Mouse (Mus musculus): ENCODE results near the gene Bola1. TPM values are rescaled to one million over a fixed set of nuclear protein-coding genes. Genes with fewer than 3 reads are reported as not detected.

The Bola1 gene
- total and polyA plus RNA-seq, 2 experiments from 2014 or later: 36.8 to 54.6 TPM

DNA sequence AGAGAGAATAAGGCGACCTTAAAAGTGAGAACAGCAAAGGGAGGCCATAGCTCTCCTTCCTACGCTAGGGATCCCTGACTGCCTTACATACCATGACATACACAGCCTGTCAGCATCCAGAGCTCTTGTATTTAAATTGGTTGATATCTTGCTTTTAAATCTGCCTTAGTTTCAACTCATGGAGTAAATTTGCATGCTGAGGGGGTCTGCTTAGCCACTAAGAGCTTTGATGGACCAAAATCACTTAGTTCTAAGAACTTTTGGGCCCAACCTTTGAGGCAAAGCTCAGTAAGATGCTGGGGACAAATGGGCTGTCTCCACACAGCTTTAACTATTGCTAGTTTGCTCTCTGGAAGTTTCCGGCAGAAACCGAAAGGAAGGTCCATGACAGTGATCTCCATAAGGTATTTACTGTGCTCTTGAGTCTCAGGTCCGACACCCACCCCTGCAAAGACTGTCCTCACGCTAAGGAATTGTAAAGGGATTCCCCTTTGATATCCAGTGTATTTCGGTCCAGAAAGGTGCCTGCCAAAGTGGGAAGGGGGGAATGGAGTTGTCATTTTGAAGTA is 17.9 kb upstream of the Bola1 start:
- Histone ChIP-seq H3K9me3 (ENCODE audit: low read length) (no peaks in the 10 kb centered on the region), H3K27me3 (ENCODE audit: insufficient read depth, low read length) (no peaks in the 10 kb centered on the region), H3K4me2 (ENCODE audit: low read depth, low read length, poor library complexity, severe bottlenecking) (peak overlapping the region; percentile 42; the same call in 1 of the 2 replicates), H3K4me1 (ENCODE audit: insufficient read depth, low read length) (no peaks in the 10 kb centered on the region), H3K4me3 (ENCODE audit: low read depth, low read length) (peak overlapping the region; percentile 23; the same call in 1 of the 2 replicates), H3K9ac (replicated peaks; ENCODE audit: low read length, poor library complexity, severe bottlenecking) (no peak overlapping the region), H3K36me3 (ENCODE audit: insufficient read depth, low read length) (no peaks in the 10 kb centered on the region), H3K27ac (ENCODE audit: low read depth, low read length) (no peak overlapping the region)
- ATAC-seq (ENCODE audit: low FRiP score): no peak
- 25% methylated on average over 7 of the region's 7 CpGs for WGBS
- TF ChIP-seq CTCF (IDR thresholded peaks at IDR 0.05): no peak
- DNase-seq (ENCODE audit: low spot score): no peak

DNA sequence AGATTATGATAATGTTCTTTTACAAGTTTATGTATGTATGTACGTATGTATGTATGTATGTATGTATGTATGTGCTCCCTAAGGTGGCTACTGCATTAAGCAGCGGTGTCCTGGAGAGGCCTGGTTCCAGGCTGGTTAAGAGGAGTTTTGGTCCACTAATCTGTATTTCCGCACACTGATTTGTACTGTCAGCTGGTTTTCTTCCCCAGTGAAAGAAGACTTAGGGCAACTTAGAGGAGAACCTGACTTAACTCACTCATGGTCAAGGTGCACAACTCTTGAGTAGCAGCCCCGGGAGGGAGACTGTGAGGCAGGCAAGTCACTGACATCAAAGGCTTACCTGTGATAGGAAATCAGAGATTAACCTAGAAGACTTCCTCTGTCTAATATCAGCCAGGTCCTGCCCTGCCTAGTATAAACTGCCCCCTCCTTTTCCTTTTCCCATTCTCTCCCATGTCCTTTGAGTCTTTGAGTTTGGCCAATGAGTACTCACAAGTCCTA is 17.4 kb upstream of the Bola1 start:
- H3K4me3 ChIP-seq (ENCODE audit: low read depth, low read length): no peak overlapping the region
- no peak for TF ChIP-seq CTCF (IDR thresholded peaks at IDR 0.05)
- 88% methylated on average over 4 of the region's 4 CpGs for WGBS
- no peaks in the 10 kb centered on the region for H3K4me1 ChIP-seq (ENCODE audit: insufficient read depth, low read length)
- no peak overlapping the region for H3K4me2 ChIP-seq (ENCODE audit: low read depth, low read length, poor library complexity, severe bottlenecking)
- no peak overlapping the region for H3K9ac ChIP-seq (replicated peaks; ENCODE audit: low read length, poor library complexity, severe bottlenecking)
- DNase-seq (ENCODE audit: low spot score) (no peak), ATAC-seq (ENCODE audit: low FRiP score) (no peak)
- no peaks in the 10 kb centered on the region for H3K36me3 ChIP-seq (ENCODE audit: insufficient read depth, low read length)
- no peak overlapping the region for H3K27ac ChIP-seq (ENCODE audit: low read depth, low read length)
- H3K27me3 ChIP-seq (ENCODE audit: insufficient read depth, low read length): no peaks in the 10 kb centered on the region
- no peaks in the 10 kb centered on the region for H3K9me3 ChIP-seq (ENCODE audit: low read length)

DNA sequence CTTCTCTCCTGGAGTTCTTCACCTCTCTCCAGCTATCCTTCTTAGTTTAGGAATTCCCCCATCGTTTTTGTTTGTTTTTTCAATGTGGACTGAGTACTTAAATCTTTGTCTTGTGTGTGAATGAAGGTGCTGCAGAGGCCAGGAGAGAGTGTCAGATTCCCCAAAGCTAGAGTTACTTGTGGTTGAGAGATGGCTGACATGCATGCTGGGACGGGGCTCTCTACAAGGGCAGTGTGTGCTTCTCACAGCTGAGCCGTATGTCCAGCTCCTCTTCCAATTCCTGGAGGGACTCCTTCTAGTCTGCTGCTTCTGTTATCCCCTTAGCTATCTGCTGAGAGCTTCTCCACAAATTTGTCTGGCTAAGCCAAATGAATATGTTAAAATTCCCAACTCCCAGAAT is 16.3 kb upstream of the Bola1 start:
- Histone ChIP-seq H3K4me3 (ENCODE audit: low read depth, low read length) (no peak overlapping the region), H3K4me1 (ENCODE audit: insufficient read depth, low read length) (no peaks in the 10 kb centered on the region), H3K27ac (ENCODE audit: low read depth, low read length) (no peak overlapping the region), H3K36me3 (ENCODE audit: insufficient read depth, low read length) (no peaks in the 10 kb centered on the region), H3K4me2 (ENCODE audit: low read depth, low read length, poor library complexity, severe bottlenecking) (no peak overlapping the region), H3K9ac (replicated peaks; ENCODE audit: low read length, poor library complexity, severe bottlenecking) (no peak overlapping the region), H3K9me3 (ENCODE audit: low read length) (no peaks in the 10 kb centered on the region), H3K27me3 (ENCODE audit: insufficient read depth, low read length) (no peaks in the 10 kb centered on the region)
- WGBS: 62% methylated on average over 3 of the region's 3 CpGs
- ATAC-seq (ENCODE audit: low FRiP score) (no peak), DNase-seq (ENCODE audit: low spot score) (no peak)
- no peak for TF ChIP-seq CTCF (IDR thresholded peaks at IDR 0.05)

DNA sequence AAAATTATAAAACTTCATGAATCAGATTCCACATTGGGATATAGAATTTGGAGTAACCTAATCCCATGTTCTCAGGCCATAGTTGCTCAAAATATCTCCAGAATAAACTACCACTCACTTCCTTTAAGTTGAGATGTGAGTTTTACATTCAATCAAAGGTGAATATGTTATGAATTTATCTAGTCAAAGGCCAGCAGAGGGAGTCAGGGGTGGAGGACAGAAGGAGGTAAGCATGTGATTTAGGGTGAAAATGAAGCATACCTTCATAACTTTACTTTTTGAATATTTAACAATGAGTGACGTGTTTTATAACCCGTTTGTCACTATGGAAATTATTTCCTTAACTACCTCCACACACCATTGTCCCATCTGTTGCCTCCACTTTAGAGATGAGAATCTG is 15.4 kb upstream of the Bola1 start:
- Histone ChIP-seq H3K36me3 (ENCODE audit: insufficient read depth, low read length) (no peaks in the 10 kb centered on the region), H3K4me3 (ENCODE audit: low read depth, low read length) (no peak overlapping the region), H3K9ac (replicated peaks; ENCODE audit: low read length, poor library complexity, severe bottlenecking) (no peak overlapping the region), H3K27ac (ENCODE audit: low read depth, low read length) (no peak overlapping the region), H3K9me3 (ENCODE audit: low read length) (no peaks in the 10 kb centered on the region), H3K4me2 (ENCODE audit: low read depth, low read length, poor library complexity, severe bottlenecking) (no peak overlapping the region), H3K4me1 (ENCODE audit: insufficient read depth, low read length) (no peaks in the 10 kb centered on the region), H3K27me3 (ENCODE audit: insufficient read depth, low read length) (no peaks in the 10 kb centered on the region)
- TF ChIP-seq CTCF (IDR thresholded peaks at IDR 0.05): no peak
- ATAC-seq (ENCODE audit: low FRiP score) (no peak), DNase-seq (ENCODE audit: low spot score) (no peak)
- 94% methylated on average over 2 of the region's 2 CpGs for WGBS

DNA sequence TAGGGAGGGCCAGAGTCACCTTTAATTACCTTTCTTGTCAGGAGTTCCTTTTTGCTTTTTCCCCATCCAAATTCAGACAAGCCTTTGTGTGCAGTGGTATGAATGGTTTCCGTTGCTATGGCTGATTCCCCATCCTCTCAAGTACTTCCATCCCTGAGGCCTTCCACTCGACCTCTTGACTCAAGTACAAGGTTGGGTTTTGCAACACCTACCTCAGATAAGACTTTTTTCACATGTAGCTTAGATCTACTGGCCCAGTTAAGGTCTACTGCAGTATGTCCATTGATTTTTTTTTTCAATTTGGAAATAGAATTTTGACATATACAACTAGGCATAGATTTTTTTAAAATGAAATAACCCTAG is 12.2 kb upstream of the Bola1 start:
- no peak overlapping the region for H3K4me3 ChIP-seq (ENCODE audit: low read depth, low read length)
- H3K9me3 ChIP-seq (ENCODE audit: low read length): no peaks in the 10 kb centered on the region
- no peak overlapping the region for H3K9ac ChIP-seq (replicated peaks; ENCODE audit: low read length, poor library complexity, severe bottlenecking)
- DNase-seq (ENCODE audit: low spot score): no peak
- no peaks in the 10 kb centered on the region for H3K4me1 ChIP-seq (ENCODE audit: insufficient read depth, low read length)
- no peak overlapping the region for H3K4me2 ChIP-seq (ENCODE audit: low read depth, low read length, poor library complexity, severe bottlenecking)
- no peak for ATAC-seq (ENCODE audit: low FRiP score)
- no peaks in the 10 kb centered on the region for H3K27me3 ChIP-seq (ENCODE audit: insufficient read depth, low read length)
- H3K36me3 ChIP-seq (ENCODE audit: insufficient read depth, low read length): no peaks in the 10 kb centered on the region
- 58% methylated on average over 2 of the region's 2 CpGs for WGBS
- H3K27ac ChIP-seq (ENCODE audit: low read depth, low read length): no peak overlapping the region
- TF ChIP-seq CTCF (IDR thresholded peaks at IDR 0.05): no peak

DNA sequence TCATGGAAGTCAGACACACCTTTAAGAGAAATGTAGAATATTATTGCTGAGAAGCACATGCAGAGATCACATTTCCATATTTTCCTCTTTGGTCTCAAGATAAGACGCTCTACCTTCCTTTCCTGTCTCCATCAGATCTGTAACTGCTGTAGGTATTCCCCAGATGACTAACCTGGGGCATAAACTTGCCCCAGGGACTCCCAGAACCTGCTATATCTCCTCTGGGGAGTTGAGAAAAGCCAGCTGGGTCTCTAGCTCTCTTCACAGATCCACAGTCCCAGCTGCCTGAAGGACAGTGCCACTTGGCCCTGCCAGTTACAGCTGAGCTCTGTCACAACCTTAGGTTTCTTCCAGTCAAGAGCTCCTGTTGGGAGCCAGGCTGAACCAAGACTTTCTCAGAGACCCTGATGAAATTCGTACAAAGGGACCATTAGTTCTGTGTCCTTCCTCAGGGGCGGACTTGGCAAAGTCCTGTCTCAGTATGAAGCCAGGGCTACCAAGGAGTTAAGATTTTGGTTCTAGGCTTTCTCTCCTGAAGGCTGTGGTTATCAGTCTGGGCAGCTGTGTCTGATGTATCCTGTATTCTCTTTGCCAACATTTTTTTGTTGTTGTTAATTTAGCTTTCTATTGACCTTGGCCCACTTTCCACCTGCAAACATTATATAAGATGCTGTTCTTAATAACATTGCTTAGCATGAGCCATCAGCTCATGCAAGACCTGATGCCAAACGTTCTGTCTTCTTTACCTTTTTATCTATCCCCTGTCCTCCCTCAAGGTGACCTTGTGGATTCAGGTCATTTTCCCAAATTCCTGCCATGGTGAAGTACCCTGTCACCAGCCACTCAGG is 11.6 kb upstream of the Bola1 start:
- Histone ChIP-seq H3K27ac (ENCODE audit: low read depth, low read length) (no peak overlapping the region), H3K9me3 (ENCODE audit: low read length) (no peaks in the 10 kb centered on the region), H3K27me3 (ENCODE audit: insufficient read depth, low read length) (no peaks in the 10 kb centered on the region), H3K36me3 (ENCODE audit: insufficient read depth, low read length) (no peaks in the 10 kb centered on the region), H3K9ac (replicated peaks; ENCODE audit: low read length, poor library complexity, severe bottlenecking) (no peak overlapping the region), H3K4me3 (ENCODE audit: low read depth, low read length) (no peak overlapping the region), H3K4me2 (ENCODE audit: low read depth, low read length, poor library complexity, severe bottlenecking) (no peak overlapping the region), H3K4me1 (ENCODE audit: insufficient read depth, low read length) (no peaks in the 10 kb centered on the region)
- WGBS: 74% methylated on average over 4 of the region's 4 CpGs
- DNase-seq (ENCODE audit: low spot score) (no peak), ATAC-seq (ENCODE audit: low FRiP score) (no peak)
- TF ChIP-seq CTCF (IDR thresholded peaks at IDR 0.05): no peak

Measured in midbrain, postnatal 0 days (tissue).